Mouse (Mus musculus) megakaryocyte, embryonic 14.5 days (primary cell): ENCODE results near the gene Capn11.
"Not testable (repeated sequence)": the region's sequence is repeated elsewhere in the genome, so short reads cannot be mapped to it uniquely, and the experiment has no call there.

ENCODE experiments used
- FLI1 ChIP-seq: IDR thresholded peaks from 2 replicates; pipeline ENCODE4 v1.6.1; 2012; ENCODE audit warnings: low read length, inconsistent platforms, mixed read lengths
- GATA1 ChIP-seq: IDR thresholded peaks from 3 replicates; pipeline ENCODE4 v1.6.1; 2012; ENCODE audit warnings: mixed read lengths, low read length, inconsistent platforms, borderline replicate concordance

GRCm38 (mm10) chr17:45623425-45623824 lies 35.7 kb downstream of the Capn11 start:
- TF ChIP-seq GATA1, FLI1: not testable (repeated sequence)
